Mouse (Mus musculus) liver, adult (tissue): ENCODE data around the gene Rtn2.

Experiments
- GATA4 ChIP-seq: IDR thresholded peaks from 2 replicates; pipeline ENCODE4 v1.6.1; 2014; ENCODE audit warnings: mild to moderate bottlenecking, low read length; ENCODE audit not compliant: insufficient replicate concordance

The Rtn2 gene

GRCm38 (mm10) chr7:19341250-19341649, 58.8 kb downstream of the Rtn2 start:
- TF ChIP-seq GATA4, result no peak

- no peak for TF ChIP-seq GATA4
Measured at GRCm38 (mm10) chr7:19341761-19342409, 59.5 kb downstream of the Rtn2 start.

GRCm38 (mm10) chr7:19342481-19343027, 60.1 kb downstream of the Rtn2 start:
- no peak for TF ChIP-seq GATA4

- no peak for TF ChIP-seq GATA4
Measured at GRCm38 (mm10) chr7:19343210-19343808, 60.9 kb downstream of the Rtn2 start.

GRCm38 (mm10) chr7:19344237-19344847, 61.9 kb downstream of the Rtn2 start, which contains the start of gene Ercc1:
Gene Ercc1, plus strand, starts transcription at chr7:19344778.
- TF ChIP-seq GATA4, result no peak

- no peak for TF ChIP-seq GATA4
Measured at GRCm38 (mm10) chr7:19344938-19345471, 62.6 kb downstream of the Rtn2 start.
